Mouse (Mus musculus) liver, postnatal 0 days (tissue): ENCODE results near the gene Tmem82. TPM values are rescaled to one million over a fixed set of nuclear protein-coding genes. Genes with fewer than 3 reads are reported as not detected.

Experiments used
- ATAC-seq: fragments of 200-750 bp; cut with Nextera tagmentation; 2 replicates; pipeline ENCODE4 v1.8.0; 2017; ENCODE audit warnings: mild to moderate bottlenecking, moderate library complexity
- DNase-seq: peaks from one replicate; pipeline ENCODE4 v3.0.0-alpha.2; 2016
- H3K27ac ChIP-seq: fragments of 300-500 bp; sonication (generic); 2 replicates; pipeline ENCODE4 v1.5.1; 2014; ENCODE audit warnings: antibody characterized with exemption, moderate library complexity, mild to moderate bottlenecking, low read depth
- H3K27me3 ChIP-seq: fragments of 300-500 bp; sonication (generic); 2 replicates; pipeline ENCODE4 v1.6.1; 2014; ENCODE audit warnings: low read length, control low read depth, mixed read lengths; ENCODE audit not compliant: insufficient read depth
- H3K36me3 ChIP-seq: fragments of 300-500 bp; sonication (generic); replicated peaks from 2 replicates; pipeline ENCODE4 v1.6.1; 2014; ENCODE audit warnings: mild to moderate bottlenecking, control low read depth, low read length, moderate library complexity, mixed read lengths; ENCODE audit not compliant: insufficient read depth
- H3K4me1 ChIP-seq: fragments of 300-500 bp; sonication (generic); 2 replicates; pipeline ENCODE4 v1.6.1; 2014; ENCODE audit warnings: antibody characterized with exemption, mild to moderate bottlenecking, control low read depth; ENCODE audit not compliant: insufficient read depth
- H3K4me2 ChIP-seq: fragments of 300-500 bp; sonication (generic); 2 replicates; pipeline ENCODE4 v1.6.1; 2014; ENCODE audit warnings: low read depth, mild to moderate bottlenecking, low read length, moderate library complexity, mixed read lengths
- H3K4me3 ChIP-seq: fragments of 300-500 bp; sonication (generic); 2 replicates; pipeline ENCODE4 v1.5.1; 2014; ENCODE audit warnings: low read depth, low read length
- H3K9ac ChIP-seq: fragments of 300-500 bp; sonication (generic); replicated peaks from 2 replicates; pipeline ENCODE4 v1.6.1; 2014; ENCODE audit warnings: mild to moderate bottlenecking, moderate library complexity
- H3K9me3 ChIP-seq: fragments of 300-500 bp; sonication (generic); 2 replicates; pipeline ENCODE4 v1.6.1; 2016; ENCODE audit warnings: mild to moderate bottlenecking, control low read depth, low read length, mixed read lengths
- CTCF ChIP-seq: sonication (generic); IDR thresholded peaks from 2 replicates; pipeline ENCODE4 v1.5.1; 2016; ENCODE audit warnings: antibody characterized with exemption, low read depth
- EP300 ChIP-seq: IDR thresholded peaks from 2 replicates; pipeline ENCODE4 v1.6.1; 2016; ENCODE audit warnings: antibody characterized with exemption, low read depth, mild to moderate bottlenecking
- WGBS: fragments of 180-500 bp; shearing (Covaris S2); extraction: QIAGEN DNeasy Blood & Tissue Kit; methylation state at CpG from one replicate; pipeline ENCODE4 v1.1.7; 2014; ENCODE audit not compliant: insufficient replicate concordance; 5-methylcytosine and 5-hydroxymethylcytosine counted together
- polyA plus RNA-seq: library from polyadenylated mRNA; unstranded; fragments of >200 nt; fragmentation: Nextera tagmentation; extraction: Ambion mirVana; gene quantifications from 2 replicates; pipeline ENCODE4 v1.2.1, GENCODE M21; 2015

Tmem82 gene
- polyA plus RNA-seq, 1 experiment from 2014 or later: 17.3 TPM

- H3K36me3 ChIP-seq: no peaks in the 10 kb centered on the region
- DNase-seq: peak; percentile 15
- H3K9ac ChIP-seq: no peak overlapping the region
- ATAC-seq: peak; percentile 31; the same call in 1 of the 2 replicates
- H3K4me1 ChIP-seq: no peaks in the 10 kb centered on the region; the same call in 1 of the 2 replicates
- no peak overlapping the region for H3K4me2 ChIP-seq
- no peaks in the 10 kb centered on the region for H3K27me3 ChIP-seq
- H3K9me3 ChIP-seq: no peaks in the 10 kb centered on the region
- 26% methylated on average over 3 of the region's 3 CpGs for WGBS
- H3K4me3 ChIP-seq: no peak overlapping the region
- TF ChIP-seq CTCF: no peak
- peak; percentile 41; the same call in 1 of the 2 replicates for TF ChIP-seq EP300
- H3K27ac ChIP-seq: no peak overlapping the region
These were observed 39.6 kb downstream of the Tmem82 start for GRCm38 (mm10) chr4:141578833-141579232.

GRCm38 (mm10) chr4:141576877-141577276 lies 41.6 kb downstream of the Tmem82 start:
- no peak overlapping the region for H3K4me3 ChIP-seq
- no peak overlapping the region for H3K4me2 ChIP-seq
- DNase-seq (peak; percentile 35), ATAC-seq (no peak)
- no peaks in the 10 kb centered on the region for H3K27me3 ChIP-seq
- H3K9me3 ChIP-seq: no peaks in the 10 kb centered on the region
- no peak overlapping the region for H3K27ac ChIP-seq
- H3K36me3 ChIP-seq: no peaks in the 10 kb centered on the region
- peak; percentile 38; the same call in 1 of the 2 replicates for TF ChIP-seq CTCF
- no peak for TF ChIP-seq EP300
- no peak overlapping the region for H3K9ac ChIP-seq
- 86% methylated on average over 7 of the region's 7 CpGs for WGBS
- H3K4me1 ChIP-seq: peaks cover 13% of the 10 kb centered on the region

GRCm38 (mm10) chr4:141576404-141576803 lies 42.0 kb downstream of the Tmem82 start:
- TF ChIP-seq EP300: no peak
- no peak for TF ChIP-seq CTCF
- Histone ChIP-seq H3K4me2 (no peak overlapping the region), H3K9ac (no peak overlapping the region), H3K9me3 (no peaks in the 10 kb centered on the region), H3K27ac (no peak overlapping the region), H3K4me1 (peaks cover 15% of the 10 kb centered on the region), H3K36me3 (no peaks in the 10 kb centered on the region), H3K4me3 (no peak overlapping the region), H3K27me3 (no peaks in the 10 kb centered on the region)
- no peak for ATAC-seq
- no peak for DNase-seq
- 79% methylated on average over 11 of the region's 11 CpGs for WGBS

GRCm38 (mm10) chr4:141574789-141575702 lies 43.4 kb downstream of the Tmem82 start:
- DNase-seq (peak; percentile 89), ATAC-seq (peak; percentile 59)
- no peak for TF ChIP-seq EP300
- peak; percentile 95 for TF ChIP-seq CTCF
- Histone ChIP-seq H3K36me3 (no peaks in the 10 kb centered on the region), H3K4me2 (no peak overlapping the region), H3K9ac (no peak overlapping the region), H3K27ac (no peak overlapping the region), H3K4me3 (no peak overlapping the region), H3K4me1 (peaks cover 18% of the 10 kb centered on the region), H3K9me3 (no peaks in the 10 kb centered on the region), H3K27me3 (no peaks in the 10 kb centered on the region)
- 38% methylated on average over 27 of the region's 27 CpGs for WGBS

GRCm38 (mm10) chr4:141573359-141573966 lies 45.0 kb downstream of the Tmem82 start:
- peak overlapping the region; percentile 75 for H3K27ac ChIP-seq

GRCm38 (mm10) chr4:141572668-141573358 lies 45.6 kb downstream of the Tmem82 start:
- H3K4me1 ChIP-seq: peaks cover 26% of the 10 kb centered on the region
- WGBS: 51% methylated on average over 7 of the region's 7 CpGs
- H3K4me2 ChIP-seq: peak overlapping the region; percentile 24; the same call in 1 of the 2 replicates
- no peak overlapping the region for H3K9ac ChIP-seq
- ATAC-seq (no peak), DNase-seq (no peak)
- H3K36me3 ChIP-seq: no peaks in the 10 kb centered on the region
- no peaks in the 10 kb centered on the region for H3K9me3 ChIP-seq
- no peak overlapping the region for H3K4me3 ChIP-seq
- H3K27me3 ChIP-seq: no peaks in the 10 kb centered on the region
- H3K27ac ChIP-seq: peak overlapping the region; percentile 75
- TF ChIP-seq EP300 (no peak), CTCF (no peak)

More at GRCm38 (mm10) chr4:141573359-141573966, 45.0 kb downstream of the Tmem82 start:
- TF ChIP-seq EP300: no peak
- H3K27me3 ChIP-seq: no peaks in the 10 kb centered on the region
- peak overlapping the region; percentile 24 for H3K4me2 ChIP-seq
- peaks cover 26% of the 10 kb centered on the region for H3K4me1 ChIP-seq
- H3K4me3 ChIP-seq: no peak overlapping the region
- peak; percentile 46 for DNase-seq
- peak; percentile 64 for ATAC-seq
- H3K36me3 ChIP-seq: no peaks in the 10 kb centered on the region
- no peak overlapping the region for H3K9ac ChIP-seq
- 22% methylated on average over 6 of the region's 6 CpGs for WGBS
- no peaks in the 10 kb centered on the region for H3K9me3 ChIP-seq
